Mouse (Mus musculus): ENCODE results near the gene Kcnh6.

DNA sequence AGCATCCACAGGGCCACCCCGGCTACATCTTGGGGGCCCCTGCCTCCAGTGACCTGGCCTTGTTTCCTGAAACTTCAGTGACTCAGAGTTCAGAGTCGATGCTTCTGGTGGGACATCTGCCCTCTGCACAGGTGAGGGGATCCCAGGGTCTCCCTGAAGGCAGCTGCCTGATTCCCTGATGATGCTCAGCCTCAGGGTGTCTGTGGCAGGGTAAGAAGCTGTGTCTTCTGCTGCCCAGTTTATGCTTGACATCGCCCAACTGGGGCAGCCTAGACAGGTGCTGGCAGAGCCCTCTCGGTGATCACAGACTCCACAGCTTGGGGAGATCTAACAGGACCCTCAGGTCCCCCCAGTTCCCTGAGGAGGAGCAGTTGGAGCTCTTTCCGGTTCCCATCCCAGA is 19.7 kb downstream of the Kcnh6 start:
- TF ChIP-seq POLR2A (IDR thresholded peaks at IDR 0.05; ENCODE audit: control insufficient read depth, extremely low read depth, insufficient read depth, low read length, poor library complexity), result no peak
- no peak for TF ChIP-seq CTCF (IDR thresholded peaks at IDR 0.05; ENCODE audit: borderline replicate concordance, control insufficient read depth, extremely low read depth, insufficient read depth, low read length, poor library complexity)

Data from thymus, adult 2 months (tissue).